Mouse (Mus musculus): ENCODE results near the gene 1700012B09Rik. TPM values are rescaled to one million over a fixed set of nuclear protein-coding genes. Genes with fewer than 3 reads are reported as not detected.

Gene 1700012B09Rik
- total RNA-seq, 4 experiments from 2014 or later, result 0.77 to 1.6 (median 0.83) TPM; not detected in 1

DNA sequence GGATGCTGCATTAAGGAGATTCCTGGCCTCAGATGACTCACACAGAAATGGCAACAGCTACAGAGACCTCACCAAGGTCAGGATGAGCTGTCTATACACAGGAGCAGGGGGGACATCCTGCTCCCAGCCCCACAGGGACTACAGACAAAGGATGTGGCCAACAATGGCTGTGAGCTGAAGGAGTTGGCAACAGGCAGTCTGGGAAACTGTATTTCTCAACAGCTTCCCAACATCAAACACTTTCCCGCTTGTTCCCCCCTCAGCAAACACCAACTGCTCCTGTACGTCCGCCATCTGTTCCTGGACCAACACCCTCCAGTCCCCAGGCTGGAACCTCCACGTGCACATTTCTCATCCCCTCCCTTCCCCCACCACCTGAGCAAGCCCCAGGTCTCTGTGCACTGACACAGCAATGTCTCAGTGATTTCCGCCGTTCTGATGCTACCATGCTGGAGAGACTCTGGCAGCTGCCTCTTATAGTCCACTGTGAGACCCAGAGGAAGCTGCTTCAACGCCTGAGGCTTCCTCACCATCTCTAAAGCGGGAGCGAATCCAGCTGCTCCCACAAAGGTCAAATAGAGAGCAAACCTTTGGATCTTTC lies 39.8 kb downstream of the 1700012B09Rik start:
- no peak for DNase-seq (ENCODE audit: low spot score in 2 of 2)

DNA sequence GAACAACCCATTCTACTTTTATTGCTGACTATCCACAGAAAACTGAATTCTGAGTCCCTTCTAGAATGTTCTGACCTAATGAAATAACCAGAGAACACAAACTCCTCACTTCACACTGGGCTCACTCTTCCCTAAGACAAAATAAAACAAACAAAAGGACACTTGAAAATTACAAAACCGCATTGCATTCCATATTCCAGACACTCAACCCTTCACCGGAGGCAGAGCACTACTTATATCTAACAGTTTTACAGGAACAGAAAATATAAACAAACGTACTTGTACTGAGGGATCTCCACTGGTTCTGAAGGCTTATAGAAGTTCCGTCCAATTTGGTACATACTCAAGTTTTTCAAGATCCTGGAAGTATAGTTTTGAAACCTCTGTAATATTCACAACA lies 42.5 kb downstream of the 1700012B09Rik start:
- no peak for DNase-seq (ENCODE audit: low spot score in 2 of 2)

GRCm38 (mm10) chr9:14726629-14727028 lies 44.2 kb downstream of the 1700012B09Rik start:
- no peak for DNase-seq (ENCODE audit: low spot score in 2 of 2)

DNA sequence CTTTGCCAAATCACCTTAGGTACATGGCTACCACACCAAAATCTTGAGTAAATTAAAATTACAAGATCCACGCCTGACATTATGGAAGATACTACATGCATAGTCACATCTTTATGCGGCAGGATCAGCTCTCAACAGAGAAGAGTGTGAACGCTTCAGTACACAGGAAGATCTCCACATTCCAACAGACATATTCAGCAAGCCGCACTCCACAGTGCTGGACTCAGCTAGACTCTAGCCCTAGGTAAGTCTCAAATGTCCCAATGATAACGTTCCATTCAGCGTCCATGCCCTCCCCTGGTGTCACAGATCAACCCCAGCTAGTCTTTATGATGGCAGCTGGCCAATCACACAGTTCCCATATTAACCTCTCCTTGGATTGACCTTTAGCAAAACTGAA lies 44.8 kb downstream of the 1700012B09Rik start:
- no peak for DNase-seq (ENCODE audit: low spot score in 2 of 2)

- no peak for DNase-seq (ENCODE audit: low spot score in 2 of 2)
Measured at GRCm38 (mm10) chr9:14724755-14725420, 45.9 kb downstream of the 1700012B09Rik start.

DNA sequence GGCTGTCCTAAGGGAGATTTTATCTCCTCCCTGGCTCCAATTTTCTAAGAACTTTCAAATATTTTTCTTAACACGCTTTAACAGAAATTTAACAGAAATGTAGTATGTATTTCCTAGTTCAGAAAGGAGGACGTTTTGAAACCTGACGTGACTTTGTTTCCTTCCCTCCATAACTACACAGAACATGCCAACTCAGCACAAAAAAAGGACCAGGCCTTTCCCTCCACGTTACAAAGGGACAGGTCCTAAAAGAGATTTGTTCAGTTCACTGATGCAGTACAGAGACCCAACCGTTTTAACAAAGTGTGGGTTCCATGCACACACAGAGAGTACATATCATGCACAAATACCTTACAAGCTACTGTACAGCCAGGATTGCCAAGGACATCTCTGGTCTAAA lies 49.2 kb downstream of the 1700012B09Rik start:
- no peak for DNase-seq (ENCODE audit: low spot score in 2 of 2)

DNA sequence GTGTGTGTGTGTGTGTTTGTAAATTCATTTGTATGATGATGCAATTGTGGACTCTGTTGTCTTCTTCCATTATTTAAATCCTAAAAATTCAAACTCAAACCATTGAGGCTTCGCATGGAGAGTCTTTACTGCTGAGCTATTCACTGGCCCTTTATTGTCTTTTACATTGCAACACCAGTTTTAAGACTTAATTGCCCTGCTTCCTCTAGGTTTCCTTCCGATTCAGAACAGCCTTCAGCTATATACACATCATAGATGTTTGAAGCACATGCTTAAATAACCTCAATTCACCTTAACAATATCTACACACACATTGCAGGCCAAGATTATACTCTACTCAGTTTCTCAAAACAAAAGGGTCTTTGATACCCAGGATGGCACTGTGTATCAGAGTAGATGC lies 50.4 kb downstream of the 1700012B09Rik start:
- no peak for DNase-seq (ENCODE audit: low spot score in 2 of 2)

DNA sequence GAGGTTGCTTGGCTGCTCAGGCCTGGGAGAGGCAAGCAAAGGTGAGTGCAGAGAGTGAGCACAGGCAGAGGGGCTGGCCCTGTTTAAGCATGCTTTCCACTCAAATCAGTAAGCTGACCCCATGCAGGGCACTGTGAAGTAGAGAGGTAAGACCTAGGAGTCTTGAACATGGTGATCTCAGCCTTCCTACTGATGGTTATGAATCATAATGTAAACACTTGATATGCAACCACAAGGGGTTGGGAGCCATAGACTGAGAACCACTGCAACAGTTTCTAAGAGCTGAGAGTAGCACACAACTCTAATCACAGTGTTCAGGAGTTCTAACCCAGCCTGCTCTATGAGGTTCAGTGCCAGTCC lies 52.5 kb downstream of the 1700012B09Rik start:
- no peak for DNase-seq (ENCODE audit: low spot score in 2 of 2)

GRCm38 (mm10) chr9:14717689-14718331 lies 53.0 kb downstream of the 1700012B09Rik start:
- no peak for DNase-seq (ENCODE audit: low spot score in 2 of 2)

DNA sequence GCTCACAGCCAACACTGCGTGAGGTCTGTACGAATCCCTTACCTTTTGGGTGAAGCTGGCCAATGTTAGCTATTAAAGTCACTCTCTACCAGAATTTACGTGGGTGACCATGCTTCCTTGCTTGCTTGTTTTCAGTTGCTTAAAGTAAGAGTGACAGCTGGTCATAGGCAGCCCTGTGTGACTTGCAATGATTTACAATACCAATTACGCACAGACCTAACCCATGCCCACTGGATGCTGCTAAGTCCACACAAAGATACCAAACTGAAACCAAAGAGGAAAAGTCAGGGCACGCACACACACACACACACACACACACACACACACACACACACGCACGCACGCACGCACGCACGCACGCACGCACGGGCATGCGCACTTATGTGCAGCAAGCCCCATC lies 55.6 kb downstream of the 1700012B09Rik start:
- DNase-seq (ENCODE audit: low spot score in 2 of 2), result no peak

DNA sequence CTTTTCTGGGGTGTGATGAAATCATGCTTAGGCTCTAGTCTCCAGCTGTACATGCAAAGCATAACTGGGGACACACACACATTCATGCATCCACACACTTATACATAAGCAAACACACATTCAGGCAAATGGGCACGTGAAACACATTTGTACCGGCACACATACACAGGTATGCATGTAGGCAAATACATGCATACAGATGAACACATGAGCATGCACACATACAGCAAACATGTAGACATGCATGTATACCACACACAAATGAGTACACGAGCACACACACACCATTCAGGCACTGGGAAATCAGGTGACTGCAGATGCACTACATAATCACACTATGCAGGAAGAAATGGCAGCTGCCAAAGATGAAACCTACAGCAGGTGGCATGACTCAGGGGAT lies 59.9 kb downstream of the 1700012B09Rik start:
- no peak for DNase-seq (ENCODE audit: low spot score in 2 of 2)

Other genes with a start within 250 kb of the 1700012B09Rik start
- 10 to 100 TPM; 15.0 to 18.9 (median 17.4) TPM for gene Amotl1, start 126.0 kb downstream of the 1700012B09Rik start, total RNA-seq (2022)
- not detected for gene Piwil4, start 30.3 kb downstream of the 1700012B09Rik start, total RNA-seq (2022)
- under 1 TPM; 0.10 to 0.41 (median 0.17) TPM for gene Fut4, start 18.6 kb downstream of the 1700012B09Rik start, total RNA-seq (2022)
- 10 to 100 TPM; 12.2 to 21.4 (median 15.8) TPM for gene Mre11a, start 13.6 kb upstream of the 1700012B09Rik start, total RNA-seq (2022)
- gene Ankrd49, start 13.8 kb upstream of the 1700012B09Rik start, total RNA-seq (2022), result 10 to 100 TPM; 11.9 to 17.2 (median 13.0) TPM
- 10 to 100 TPM; 11.8 to 14.9 (median 13.7) TPM for gene Gpr83, start 89.2 kb upstream of the 1700012B09Rik start, total RNA-seq (2022)
- gene Izumo1r, start 132.9 kb upstream of the 1700012B09Rik start, total RNA-seq (2022), result not detected

Measured in layer of hippocampus, adult 8-10 months (tissue).